Mouse (Mus musculus) kidney, postnatal 10 days (tissue): ENCODE measurements around the gene 4931428L18Rik.

Source experiments
- DNase-seq: peaks from one replicate; pipeline ENCODE4 v3.0.0; 2021; ENCODE audit warnings: mixed read lengths

Gene 4931428L18Rik

DNA sequence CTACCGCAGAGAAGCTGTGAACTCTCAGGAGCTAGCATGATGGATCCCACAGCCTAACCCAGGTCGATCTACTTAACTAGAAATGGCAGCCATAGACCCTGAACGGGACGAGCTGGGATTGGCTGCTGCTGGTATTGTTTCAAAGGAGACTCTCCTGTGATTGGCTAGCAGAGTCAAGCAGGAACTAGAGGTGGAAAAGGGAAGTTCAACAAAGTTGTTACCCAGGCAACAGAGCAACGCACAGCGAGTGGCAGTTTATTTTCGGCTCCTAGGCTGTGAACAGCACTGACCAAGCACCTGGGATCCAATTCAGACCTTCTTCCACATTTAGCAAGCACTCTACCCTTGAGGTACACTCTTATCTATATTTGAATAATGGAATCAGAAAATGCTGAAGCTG is at the start of gene 4931428L18Rik, which contains the start of gene Pih1d3:
TSS of gene 4931428L18Rik (minus strand) at position 121 of the 400 bp plus-strand sequence.
TSS of gene Pih1d3 (plus strand) at position 275 of the 400 bp plus-strand sequence.
- DNase-seq, result no peak

DNA sequence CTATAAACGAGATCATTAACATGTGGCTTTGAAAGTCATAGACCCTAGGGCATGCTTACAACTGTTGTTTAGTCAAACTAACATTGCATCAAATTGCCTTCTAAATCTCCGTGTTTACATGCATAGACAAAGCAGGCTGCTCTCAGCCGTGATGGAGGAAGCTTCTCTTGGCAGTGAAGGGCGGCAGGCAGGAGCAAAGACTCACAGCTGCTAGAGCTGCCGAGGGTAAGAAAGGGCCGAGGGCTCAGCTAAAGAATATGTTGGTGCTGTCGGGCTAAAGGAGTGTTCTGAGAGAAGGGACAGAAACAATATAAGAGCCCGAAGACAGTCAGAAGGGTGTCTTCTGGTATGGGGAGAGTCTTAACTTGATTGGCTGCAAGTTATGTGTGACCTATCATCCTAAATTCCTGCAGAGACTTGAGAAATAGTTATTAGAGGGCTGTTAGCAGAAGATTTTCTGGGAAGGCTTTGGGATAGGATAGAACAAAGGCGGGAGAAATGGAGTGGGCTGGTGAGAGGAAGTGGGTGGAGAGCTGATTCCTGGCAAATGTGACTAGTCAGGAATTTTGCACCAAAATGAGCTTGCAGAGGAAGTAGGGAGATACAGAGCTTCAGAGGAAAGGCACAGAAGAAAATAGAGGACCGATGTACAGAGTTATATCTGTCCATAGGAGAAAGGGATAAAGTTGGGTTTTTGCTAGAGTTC is 37.9 kb upstream of the 4931428L18Rik start:
- DNase-seq, result peak; percentile 7

DNA sequence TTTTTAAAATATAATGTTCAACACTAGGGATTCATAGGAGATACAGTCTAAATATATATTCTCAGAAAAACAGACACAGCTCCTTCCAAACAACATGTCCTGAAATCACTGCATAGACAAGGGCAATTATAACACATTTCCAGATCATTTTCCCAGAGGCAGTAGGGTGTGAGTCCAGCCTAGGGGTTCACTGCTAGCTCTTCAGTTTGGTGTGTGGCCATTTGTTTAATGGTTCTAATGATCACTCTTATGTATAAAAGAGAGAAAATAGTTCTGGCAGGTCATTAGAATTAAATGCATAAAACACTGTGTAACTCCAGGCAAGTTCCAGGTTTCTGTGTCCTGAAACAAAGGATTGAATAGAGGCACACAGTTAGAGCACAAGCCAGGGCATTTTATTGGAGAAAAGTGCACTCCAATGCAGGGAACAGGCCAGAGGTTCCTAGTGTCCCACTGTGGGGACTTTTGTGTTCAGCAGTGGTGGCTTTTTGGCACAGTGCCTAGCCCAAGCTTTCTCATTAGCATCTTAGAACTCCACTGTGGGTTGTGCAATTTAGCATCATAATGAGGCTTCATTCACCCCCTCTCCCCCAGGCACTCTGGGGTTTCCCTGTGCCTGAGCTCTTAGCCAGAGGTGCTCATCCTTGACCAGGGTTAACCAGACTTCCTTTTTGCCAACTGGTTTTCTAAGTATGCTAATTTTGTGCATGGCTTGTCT is 11.0 kb upstream of the 4931428L18Rik start:
- peak; percentile 56 for DNase-seq

DNA sequence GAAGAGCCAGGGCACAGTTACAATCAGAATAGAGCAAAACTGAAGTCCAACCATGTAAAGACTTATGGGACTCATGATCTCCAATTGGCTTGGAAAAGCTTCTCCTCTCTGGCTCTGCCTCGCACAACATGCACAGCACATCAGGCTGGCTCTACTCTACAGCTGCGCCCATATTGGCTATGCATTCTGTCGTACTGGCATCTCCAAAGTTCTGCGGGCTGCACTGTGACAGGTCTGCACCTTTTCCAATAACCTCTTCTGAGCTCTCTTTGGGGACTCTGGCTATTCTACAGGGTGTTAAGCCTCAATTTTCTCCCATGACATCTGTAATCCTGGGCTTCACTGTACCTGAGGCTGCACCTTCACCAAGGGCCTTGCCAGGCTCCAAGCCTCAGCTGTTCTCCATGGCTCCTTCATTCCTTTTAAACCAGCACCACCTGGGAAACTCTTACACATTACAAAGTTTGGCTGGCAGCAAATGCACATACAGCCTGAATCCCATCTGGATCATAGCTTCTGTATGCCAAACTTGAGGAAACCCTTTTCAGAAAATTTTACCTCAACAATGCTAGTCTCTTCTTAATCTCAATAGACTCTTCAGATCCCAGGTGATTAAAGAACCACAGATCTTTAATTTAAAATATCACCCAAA is 1.8 kb downstream of the 4931428L18Rik start:
- no peak for DNase-seq

DNA sequence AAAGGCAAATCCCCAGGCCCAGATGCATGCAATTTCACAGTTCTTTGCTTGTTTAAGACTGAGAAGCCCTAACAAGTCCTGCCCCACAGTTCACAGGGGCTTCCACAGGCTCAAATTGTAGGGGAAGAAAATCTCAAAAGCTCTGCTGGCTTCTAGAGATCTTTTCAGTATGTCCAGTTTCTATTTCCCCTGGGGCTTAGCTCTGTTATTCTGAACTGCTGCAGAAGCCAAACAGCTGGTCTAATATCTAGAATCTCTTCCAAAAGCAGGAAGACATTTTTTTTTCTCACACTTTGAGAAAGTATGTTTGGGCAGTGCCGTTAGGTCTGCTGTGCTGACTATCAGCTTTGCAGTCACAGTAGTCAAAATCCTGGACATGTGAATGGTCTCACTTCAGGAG is 7.7 kb downstream of the 4931428L18Rik start:
- DNase-seq, result no peak

DNA sequence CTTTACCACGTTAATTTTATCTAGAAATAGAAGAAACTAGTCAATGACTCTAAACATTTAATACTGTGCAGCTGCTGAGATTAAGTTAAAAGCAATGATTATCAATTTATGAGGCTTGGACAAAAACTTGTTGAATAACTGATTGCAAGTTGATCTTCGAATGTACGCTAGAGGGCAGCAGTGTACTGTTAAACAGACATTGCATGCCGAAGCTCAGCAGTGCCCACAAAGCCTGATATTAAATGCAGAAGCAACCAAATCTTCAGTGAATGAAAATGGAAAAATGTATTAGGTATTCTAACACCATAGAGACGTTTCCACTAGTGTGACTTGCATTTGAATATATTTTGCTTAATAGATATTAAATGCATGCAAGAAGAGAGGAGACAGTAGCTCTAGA is 12.3 kb downstream of the 4931428L18Rik start:
- peak; percentile 72 for DNase-seq

DNA sequence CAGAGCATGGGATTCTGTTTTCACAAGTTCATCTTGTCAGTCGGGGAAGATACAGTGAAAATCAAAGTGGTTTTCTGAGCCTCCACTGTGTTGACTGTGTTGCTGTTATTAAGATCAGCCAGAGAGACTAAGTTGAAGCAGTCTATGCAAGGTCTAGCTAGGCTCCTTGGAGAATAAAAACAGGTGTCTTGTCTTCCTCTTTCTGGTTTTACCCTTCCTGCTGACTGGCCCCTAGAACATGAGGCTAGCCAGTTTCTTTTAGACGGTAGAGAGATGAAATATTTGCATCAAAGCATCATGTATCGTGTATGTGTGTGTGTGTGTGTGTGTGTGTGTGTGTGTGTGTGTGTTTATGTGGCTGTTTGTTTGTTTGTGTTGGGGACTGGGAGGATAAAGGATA is 16.7 kb downstream of the 4931428L18Rik start:
- no peak for DNase-seq

DNA sequence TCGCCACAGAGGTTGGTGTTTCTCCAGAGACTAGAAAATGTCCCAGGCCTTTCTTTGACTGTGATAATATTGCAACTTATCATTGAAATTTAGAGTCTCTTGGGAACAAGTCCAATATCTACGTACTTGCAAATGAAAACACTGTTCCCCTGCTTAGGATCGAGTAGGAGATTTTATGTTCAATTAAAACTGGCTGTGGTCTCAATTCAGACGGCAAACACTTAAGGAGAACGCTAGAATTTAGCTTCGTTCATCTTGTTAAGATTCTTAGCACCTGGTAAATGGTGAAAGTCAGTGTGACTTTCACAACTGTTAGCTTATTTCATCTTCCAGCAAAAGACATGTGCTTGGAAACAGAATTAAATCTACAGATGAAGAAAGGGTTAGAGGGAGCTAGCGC is 17.1 kb downstream of the 4931428L18Rik start:
- DNase-seq, result no peak

DNA sequence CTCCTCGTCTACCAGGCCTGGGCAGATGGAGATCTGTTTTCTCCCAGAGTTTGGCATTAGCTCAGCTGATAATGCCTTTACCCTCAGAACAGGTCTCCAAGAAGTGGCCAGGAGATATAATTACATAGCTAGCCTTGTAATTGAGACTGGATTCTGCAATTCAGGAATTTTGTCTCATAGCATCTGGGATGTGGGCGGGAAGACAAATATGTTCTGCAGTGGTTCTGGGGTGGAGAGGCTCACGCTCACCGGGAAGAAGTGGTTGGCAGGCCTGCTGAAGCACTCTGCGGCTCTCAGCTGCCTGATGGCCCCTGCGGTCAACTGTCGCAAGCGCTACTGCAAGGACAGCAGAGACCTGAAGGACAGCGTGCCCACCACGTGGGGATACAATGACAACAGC is 18.7 kb downstream of the 4931428L18Rik start:
- DNase-seq, result no peak

DNA sequence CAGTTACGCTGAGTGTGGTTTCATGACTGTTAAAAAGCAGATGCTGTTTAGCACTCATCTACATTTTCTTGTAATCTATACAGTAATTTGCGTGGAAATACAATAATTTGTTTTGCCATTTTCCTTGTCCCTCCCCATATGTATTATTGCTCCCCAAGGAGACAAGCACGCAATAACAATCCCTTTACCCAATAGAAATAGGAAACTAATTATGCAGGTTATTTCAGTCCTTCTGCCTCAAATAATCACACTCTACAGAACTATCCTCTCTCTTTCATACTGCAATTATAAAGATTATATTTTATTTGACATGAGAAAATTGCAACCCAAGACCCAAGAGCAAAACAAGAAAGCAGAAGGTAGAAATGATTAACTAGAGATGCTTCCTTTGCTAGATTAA is 25.5 kb downstream of the 4931428L18Rik start:
- DNase-seq, result no peak

DNA sequence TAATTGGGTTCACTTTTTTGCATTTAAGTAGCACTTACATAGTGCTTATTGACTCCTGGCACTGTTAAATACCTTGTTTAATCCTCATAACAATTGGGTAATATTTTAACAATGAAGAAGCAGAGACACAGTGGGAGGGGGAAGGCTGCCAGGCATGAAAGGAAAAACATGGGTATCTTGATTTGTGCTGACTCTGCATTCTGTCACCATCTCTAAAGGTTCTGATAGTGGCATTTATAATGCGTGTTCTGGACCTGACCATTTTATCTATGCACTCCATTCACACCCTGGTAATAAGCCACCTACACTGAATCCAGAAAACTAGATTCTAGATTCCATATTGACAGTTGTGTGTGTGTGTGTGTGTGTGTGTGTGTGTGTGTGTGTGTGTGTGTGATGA is 26.9 kb downstream of the 4931428L18Rik start:
- no peak for DNase-seq

DNA sequence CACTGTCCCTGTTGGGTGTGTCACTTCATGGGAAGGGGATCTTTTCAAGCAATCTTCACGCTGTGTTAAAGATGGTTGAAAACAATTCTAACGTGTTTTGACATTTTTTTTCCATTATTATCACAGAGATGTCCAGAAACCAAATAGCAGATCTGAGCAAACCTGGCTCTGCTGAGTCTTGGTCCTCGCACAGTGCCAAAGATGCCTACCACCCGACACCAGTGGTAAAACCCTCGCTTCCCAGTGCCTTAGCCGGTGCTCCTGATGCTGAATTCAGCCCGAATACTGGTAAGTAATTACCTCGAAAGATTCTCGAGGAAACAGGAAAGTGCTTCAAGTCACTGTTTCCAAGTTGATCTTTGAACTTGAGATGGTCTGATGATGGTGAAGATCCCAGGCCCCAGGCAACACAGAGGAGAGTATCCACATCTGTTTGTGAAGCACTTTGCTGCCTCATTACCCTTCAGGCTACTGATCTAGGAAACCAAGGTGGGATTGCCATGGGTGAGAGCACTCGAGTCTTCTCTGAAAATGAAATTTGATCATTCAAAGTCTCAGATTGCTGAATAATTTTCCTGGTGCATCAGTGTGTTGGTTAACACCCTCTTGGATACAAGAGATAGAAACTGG is 32.1 kb downstream of the 4931428L18Rik start:
- no peak for DNase-seq

DNA sequence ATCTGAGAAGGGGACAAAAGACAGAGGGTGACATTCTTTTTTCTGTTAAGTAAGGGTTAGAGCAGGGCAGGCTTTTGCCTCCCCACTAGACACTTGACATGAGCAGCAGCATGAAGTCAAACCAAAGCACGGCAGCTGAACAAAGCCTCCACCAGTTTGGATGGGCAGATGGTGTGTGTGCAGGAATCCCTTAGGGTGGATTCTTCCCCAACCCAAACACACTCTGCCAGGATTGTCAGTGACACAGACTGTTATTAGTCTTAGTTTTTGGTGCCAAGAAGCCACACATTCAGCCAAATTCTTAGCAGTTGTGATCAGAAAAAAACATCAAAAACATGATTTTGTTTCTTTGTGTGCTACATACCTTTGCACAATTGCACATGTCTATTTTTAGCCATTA is 44.2 kb downstream of the 4931428L18Rik start:
- no peak for DNase-seq

DNA sequence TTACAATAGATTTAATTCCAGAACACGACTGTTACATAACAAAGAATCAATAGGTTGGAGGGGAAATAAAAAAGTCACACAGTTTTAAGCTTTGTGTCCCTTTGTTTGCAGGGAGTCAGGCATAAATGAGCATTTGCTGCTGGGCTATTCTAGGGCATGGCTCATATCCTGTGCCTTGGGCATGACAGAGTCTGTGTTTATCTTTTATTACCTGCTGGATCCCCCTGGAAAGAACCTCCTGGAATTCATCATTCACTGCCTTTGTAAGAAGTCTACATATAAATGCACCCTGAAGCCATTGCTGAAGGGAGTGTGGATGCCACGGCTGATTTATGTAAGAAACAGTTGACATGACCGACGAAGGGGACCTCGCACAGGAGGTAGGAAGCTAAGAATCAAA is 46.4 kb downstream of the 4931428L18Rik start, which contains the start of gene Lgsn:
TSS of gene Lgsn (plus strand) at position 301 of the 400 bp plus-strand sequence.
- DNase-seq, result no peak

DNA sequence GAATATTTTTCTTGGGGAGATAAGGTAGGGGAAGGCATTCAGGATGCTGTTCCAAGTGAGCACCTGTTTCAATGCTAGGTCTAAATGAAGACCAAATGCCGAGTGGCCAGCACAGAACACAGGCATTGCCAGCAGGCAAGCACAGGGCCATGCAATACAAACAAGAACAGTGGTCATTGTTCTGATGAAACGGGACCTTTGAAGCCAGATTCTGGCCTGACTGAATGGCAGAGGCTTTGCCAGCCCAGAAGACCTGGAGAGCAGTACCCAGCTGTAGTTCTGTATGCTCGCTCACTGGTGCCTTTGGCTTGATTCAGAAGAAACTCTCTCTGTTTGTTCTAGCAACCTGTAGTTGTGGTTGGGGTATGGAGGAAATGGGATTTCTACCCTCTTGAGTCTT is 47.1 kb downstream of the 4931428L18Rik start:
- no peak for DNase-seq

DNA sequence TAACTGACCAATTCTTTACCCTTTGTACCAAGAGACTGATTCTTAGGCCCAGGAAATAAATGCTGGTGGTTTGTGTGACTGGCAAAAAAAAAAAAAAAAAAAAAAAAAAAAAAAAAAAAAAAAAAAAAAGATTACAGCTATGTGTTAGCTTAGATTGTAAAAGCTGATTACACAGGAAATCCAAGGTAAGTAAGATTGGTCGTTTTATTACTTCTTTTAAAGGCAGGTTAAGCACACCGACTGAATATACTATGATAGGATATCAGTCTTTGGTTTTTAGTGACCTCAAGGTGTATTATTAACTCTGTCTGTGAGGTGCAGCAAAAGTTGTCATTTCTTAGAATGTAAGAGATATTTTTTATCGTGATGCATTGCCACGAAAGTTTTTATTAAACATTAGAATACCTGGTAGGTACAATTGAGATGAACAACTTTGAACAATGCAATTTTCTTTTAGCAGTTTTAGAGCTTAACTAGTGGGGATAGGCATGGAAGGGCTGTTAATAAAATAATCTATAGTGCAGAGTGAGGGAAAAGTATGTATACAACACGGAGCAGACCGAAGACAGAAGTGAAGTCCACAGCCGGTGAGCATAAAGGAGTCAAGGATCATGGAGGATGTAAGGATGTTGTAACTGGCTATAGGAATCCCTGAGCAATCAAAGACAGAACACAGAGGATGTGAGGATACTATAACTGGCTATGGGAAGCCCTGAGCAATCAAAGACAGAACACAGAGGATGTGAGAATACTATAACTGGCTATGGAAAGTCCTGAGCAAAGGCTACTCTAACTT is 57.0 kb downstream of the 4931428L18Rik start:
- DNase-seq, result no peak

DNA sequence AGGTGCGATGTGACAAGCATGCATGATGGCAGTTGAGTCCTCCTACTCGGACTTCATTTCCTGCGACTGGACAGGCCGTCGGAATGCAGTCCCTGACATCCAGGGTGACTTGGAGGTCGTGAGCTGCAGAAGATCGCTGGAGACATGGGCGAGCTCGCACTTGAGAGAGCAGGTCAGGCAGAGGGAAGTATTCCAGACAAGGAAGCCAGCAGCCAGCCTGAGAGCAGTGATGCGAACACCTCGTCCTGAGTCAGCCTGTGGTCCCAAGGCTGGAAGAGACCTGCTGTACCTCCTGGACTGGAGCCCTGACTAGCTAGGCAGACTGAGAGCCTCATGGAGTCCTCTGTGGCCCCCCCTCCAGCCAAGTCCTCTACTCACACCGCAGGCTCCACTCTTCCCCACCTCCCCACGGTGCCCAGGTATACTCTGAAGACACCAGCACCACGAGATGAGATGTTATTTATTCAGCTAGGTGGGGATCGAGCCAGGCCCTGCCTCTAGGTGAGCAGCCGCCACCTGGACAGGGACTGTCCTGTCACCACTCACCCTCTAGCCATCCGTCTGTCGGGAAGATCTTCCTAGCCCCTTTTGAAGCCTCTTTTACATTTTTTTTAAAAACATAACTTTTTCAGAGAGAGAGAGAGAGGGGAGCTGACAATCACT is 57.8 kb downstream of the 4931428L18Rik start:
- no peak for DNase-seq

DNA sequence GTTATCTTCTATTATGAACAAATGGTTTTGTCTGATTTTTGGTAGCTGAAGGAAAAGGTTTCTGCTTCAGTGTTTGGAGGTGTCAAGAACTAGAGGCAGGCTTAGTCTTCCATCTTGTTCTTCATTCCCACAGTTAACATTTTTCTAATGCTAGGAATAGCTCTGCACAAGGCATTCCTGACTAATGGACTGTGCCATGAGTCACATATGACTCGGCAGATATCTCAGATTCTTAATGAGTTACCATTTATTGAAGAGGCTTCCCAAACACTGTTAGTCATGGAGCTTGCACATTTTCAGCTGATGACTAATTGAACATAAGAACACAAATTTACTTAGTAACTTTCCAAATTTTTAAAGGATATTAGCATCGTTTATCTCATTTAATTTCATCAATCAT is 65.6 kb downstream of the 4931428L18Rik start:
- DNase-seq, result no peak

DNA sequence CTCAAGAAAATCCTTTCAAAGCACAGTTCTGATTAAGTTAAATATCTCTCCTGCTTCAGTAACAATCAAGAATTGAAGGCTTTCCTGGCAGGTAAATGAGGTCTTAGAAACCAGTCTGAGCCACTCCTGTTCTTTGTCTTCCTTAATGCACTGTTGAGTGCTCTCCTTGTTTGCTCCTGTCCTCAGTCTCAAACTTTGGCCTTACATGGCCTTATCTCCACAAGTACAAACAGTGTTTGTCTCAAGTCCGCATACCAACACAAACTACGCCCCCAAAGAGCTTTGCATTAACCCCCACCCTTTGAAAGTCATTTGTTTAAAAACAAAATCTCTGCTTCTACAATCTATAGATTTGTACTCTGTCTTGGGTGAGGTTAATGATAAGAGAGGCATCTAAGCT is 66.3 kb downstream of the 4931428L18Rik start:
- DNase-seq, result no peak

DNA sequence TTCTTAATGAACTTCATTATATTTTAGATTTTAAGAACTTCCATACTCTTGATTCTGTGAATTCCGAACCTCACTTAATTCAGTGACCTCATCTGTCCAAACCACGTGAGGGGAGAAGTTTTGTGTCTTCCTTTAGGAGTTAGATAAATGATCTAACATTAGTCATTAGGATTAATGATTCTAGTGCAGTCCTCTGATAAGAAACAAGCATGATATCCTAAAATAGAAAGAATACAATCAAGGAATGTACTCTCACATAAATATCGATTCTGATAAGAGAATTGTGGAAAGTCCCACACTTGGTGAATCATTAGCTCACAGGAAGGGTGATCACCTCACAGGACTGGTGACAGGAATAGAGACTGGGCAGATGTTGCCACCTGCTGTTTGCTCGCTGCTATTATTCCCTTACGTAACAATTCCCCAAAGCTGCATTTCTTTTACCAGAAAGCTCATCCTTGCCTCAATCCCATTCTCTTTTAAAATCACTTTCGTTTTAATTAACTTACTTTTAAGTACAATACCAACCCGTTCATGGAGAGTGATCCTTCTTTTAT is 68.6 kb downstream of the 4931428L18Rik start:
- DNase-seq, result peak; percentile 76

DNA sequence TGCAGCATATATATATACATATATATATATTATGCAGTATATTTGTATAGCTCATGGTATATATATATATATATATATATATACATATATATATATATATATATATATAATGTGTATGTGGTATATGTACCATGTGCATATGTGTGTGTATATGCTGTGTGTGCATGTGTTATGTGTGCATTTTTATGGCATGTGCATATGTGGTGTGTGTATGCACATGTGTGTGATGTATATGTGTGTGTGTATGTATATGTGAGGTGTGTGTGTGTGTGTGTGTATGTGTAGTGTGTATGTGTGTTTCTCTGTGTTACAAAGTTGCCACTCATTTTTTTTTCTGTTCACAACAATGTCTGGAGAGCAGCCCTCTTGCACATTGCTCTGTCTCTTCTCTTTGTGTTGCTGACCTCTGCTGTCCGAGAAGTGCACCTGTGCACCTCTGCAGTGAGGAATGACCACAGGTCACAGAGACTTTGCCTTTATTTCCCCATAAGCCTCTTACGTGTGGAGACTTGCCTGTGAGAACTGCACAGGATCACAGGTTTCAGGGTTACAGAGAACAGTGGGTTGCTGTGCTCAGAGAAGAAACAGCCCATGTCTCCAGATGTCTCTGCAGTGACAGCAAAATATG is 69.6 kb downstream of the 4931428L18Rik start:
- DNase-seq, result peak; percentile 21
